Mouse (Mus musculus) G1E (cell line): ENCODE results near the gene Golt1a.

Source experiments
- CTCF ChIP-seq: IDR thresholded peaks from 2 replicates; pipeline ENCODE4 v1.5.1; 2012; ENCODE audit warnings: low read depth, low read length, inconsistent platforms, mixed read lengths
- GATA1 ChIP-seq: IDR thresholded peaks from 2 replicates; pipeline ENCODE4 v1.6.1; 2012; ENCODE audit warnings: borderline replicate concordance, low read length, inconsistent platforms, mixed read lengths
- GATA2 ChIP-seq: IDR thresholded peaks from 2 replicates; pipeline ENCODE4 v1.6.1; 2012; ENCODE audit warnings: low read depth, low read length, inconsistent platforms, borderline replicate concordance
- POLR2AphosphoS5 ChIP-seq: IDR thresholded peaks from 2 replicates; pipeline ENCODE4 v1.6.1; 2012; ENCODE audit warnings: low read depth, low read length, inconsistent platforms; ENCODE audit not compliant: insufficient replicate concordance

- TF ChIP-seq CTCF (no peak), POLR2AphosphoS5 (no peak), GATA2 (no peak), GATA1 (no peak)
Measured at GRCm38 (mm10) chr1:133355912-133356311, 46.3 kb downstream of the Golt1a start.
